Mouse (Mus musculus): ENCODE data around the gene Psmc5. TPM values are rescaled to one million over a fixed set of nuclear protein-coding genes. Genes with fewer than 3 reads are reported as not detected.

Psmc5 gene
- polyA plus RNA-seq, 1 experiment from 2014 or later = 396 TPM

- H3K4me2 ChIP-seq = no peak overlapping the region
- 84% methylated on average over 5 of the region's 5 CpGs for WGBS
- no peak for DNase-seq (ENCODE audit: low spot score, missing footprints)
- H3K4me3 ChIP-seq (ENCODE audit: low read depth, low read length) = no peak overlapping the region
- no peaks in the 10 kb centered on the region for H3K36me3 ChIP-seq (ENCODE audit: control insufficient read depth, insufficient read depth, low read length)
- no peaks in the 10 kb centered on the region for H3K27me3 ChIP-seq (ENCODE audit: control insufficient read depth, insufficient read depth, low read length)
- no peak overlapping the region for H3K27ac ChIP-seq (ENCODE audit: low read depth, low read length)
- no peaks in the 10 kb centered on the region for H3K9me3 ChIP-seq (ENCODE audit: control insufficient read depth, low read length)
- H3K4me1 ChIP-seq (ENCODE audit: control insufficient read depth, insufficient read depth, low read length) = no peaks in the 10 kb centered on the region
- H3K9ac ChIP-seq (ENCODE audit: low read length) = no peak overlapping the region
- no peak for ATAC-seq (ENCODE audit: low FRiP score)
Measured at GRCm38 (mm10) chr11:106307432-106307831, 51.5 kb downstream of the Psmc5 start.

- ATAC-seq (ENCODE audit: low FRiP score) (no peak), DNase-seq (ENCODE audit: low spot score, missing footprints) (peak; percentile 82)
- Histone ChIP-seq H3K9me3 (ENCODE audit: control insufficient read depth, low read length) (no peaks in the 10 kb centered on the region), H3K4me2 (no peak overlapping the region), H3K4me3 (ENCODE audit: low read depth, low read length) (no peak overlapping the region), H3K4me1 (ENCODE audit: control insufficient read depth, insufficient read depth, low read length) (no peaks in the 10 kb centered on the region), H3K9ac (ENCODE audit: low read length) (no peak overlapping the region), H3K36me3 (ENCODE audit: control insufficient read depth, insufficient read depth, low read length) (no peaks in the 10 kb centered on the region), H3K27me3 (ENCODE audit: control insufficient read depth, insufficient read depth, low read length) (no peaks in the 10 kb centered on the region), H3K27ac (ENCODE audit: low read depth, low read length) (no peak overlapping the region)
- 84% methylated on average over 11 of the region's 11 CpGs for WGBS
Measured at GRCm38 (mm10) chr11:106308162-106308561, 52.2 kb downstream of the Psmc5 start.

- H3K4me1 ChIP-seq (ENCODE audit: control insufficient read depth, insufficient read depth, low read length) = no peaks in the 10 kb centered on the region
- H3K36me3 ChIP-seq (ENCODE audit: control insufficient read depth, insufficient read depth, low read length) = no peaks in the 10 kb centered on the region
- no peak overlapping the region for H3K4me2 ChIP-seq
- H3K4me3 ChIP-seq (ENCODE audit: low read depth, low read length) = no peak overlapping the region
- 68% methylated on average over 5 of the region's 5 CpGs for WGBS
- no peak for DNase-seq (ENCODE audit: low spot score, missing footprints)
- H3K27ac ChIP-seq (ENCODE audit: low read depth, low read length) = no peak overlapping the region
- no peak for ATAC-seq (ENCODE audit: low FRiP score)
- no peaks in the 10 kb centered on the region for H3K27me3 ChIP-seq (ENCODE audit: control insufficient read depth, insufficient read depth, low read length)
- H3K9ac ChIP-seq (ENCODE audit: low read length) = no peak overlapping the region
- no peaks in the 10 kb centered on the region for H3K9me3 ChIP-seq (ENCODE audit: control insufficient read depth, low read length)
Measured at GRCm38 (mm10) chr11:106310123-106310522, 54.2 kb downstream of the Psmc5 start.

Other genes with a start within 250 kb of the Psmc5 start
- gene Kcnh6, start 248.0 kb upstream of the Psmc5 start, polyA plus RNA-seq (2014; fragmentation: Nextera tagmentation; extraction: Ambion mirVana) = 0.21 and 0.29 TPM in 2 replicates
- 72.7 and 76.1 TPM in 2 replicates for gene Dcaf7, start 219.3 kb upstream of the Psmc5 start, polyA plus RNA-seq (2014; fragmentation: Nextera tagmentation; extraction: Ambion mirVana)
- 10.5 and 11.1 TPM in 2 replicates for gene Taco1, start 190.1 kb upstream of the Psmc5 start, polyA plus RNA-seq (2014; fragmentation: Nextera tagmentation; extraction: Ambion mirVana)
- gene Map3k3, start 171.5 kb upstream of the Psmc5 start, polyA plus RNA-seq (2014; fragmentation: Nextera tagmentation; extraction: Ambion mirVana) = 14.9 and 16.8 TPM in 2 replicates
- gene Gm10840, start 95.3 kb upstream of the Psmc5 start, polyA plus RNA-seq (2014; fragmentation: Nextera tagmentation; extraction: Ambion mirVana) = not detected in 2 replicates
- 301 and 308 TPM in 2 replicates for gene Limd2, start 95.3 kb upstream of the Psmc5 start, polyA plus RNA-seq (2014; fragmentation: Nextera tagmentation; extraction: Ambion mirVana)
- 38.4 and 40.5 TPM in 2 replicates for gene Strada, start 54.0 kb upstream of the Psmc5 start, polyA plus RNA-seq (2014; fragmentation: Nextera tagmentation; extraction: Ambion mirVana)
- 74.1 and 76.4 TPM in 2 replicates for gene Ccdc47, start 39.8 kb upstream of the Psmc5 start, polyA plus RNA-seq (2014; fragmentation: Nextera tagmentation; extraction: Ambion mirVana)
- gene Ddx42, start 39.2 kb upstream of the Psmc5 start, polyA plus RNA-seq (2014; fragmentation: Nextera tagmentation; extraction: Ambion mirVana) = 105 and 110 TPM in 2 replicates
- gene Ftsj3, start 75 bp upstream of the Psmc5 start, polyA plus RNA-seq (2014; fragmentation: Nextera tagmentation; extraction: Ambion mirVana) = 67.3 and 71.4 TPM in 2 replicates
- 23.0 and 26.5 TPM in 2 replicates for gene Smarcd2, start 16.8 kb downstream of the Psmc5 start, polyA plus RNA-seq (2014; fragmentation: Nextera tagmentation; extraction: Ambion mirVana)
- 0.04 TPM in 2 replicates for gene Tcam1, start 20.5 kb downstream of the Psmc5 start, polyA plus RNA-seq (2014; fragmentation: Nextera tagmentation; extraction: Ambion mirVana)
- not detected in 2 replicates for gene Gh, start 45.7 kb downstream of the Psmc5 start, polyA plus RNA-seq (2014; fragmentation: Nextera tagmentation; extraction: Ambion mirVana)
- 1.2 and 1.8 TPM in 2 replicates for gene Cd79b, start 58.6 kb downstream of the Psmc5 start, polyA plus RNA-seq (2014; fragmentation: Nextera tagmentation; extraction: Ambion mirVana)
- not detected in 2 replicates for gene Scn4a, start 97.1 kb downstream of the Psmc5 start, polyA plus RNA-seq (2014; fragmentation: Nextera tagmentation; extraction: Ambion mirVana)
- gene Prr29, start 109.3 kb downstream of the Psmc5 start, polyA plus RNA-seq (2014; fragmentation: Nextera tagmentation; extraction: Ambion mirVana) = not detected in 2 replicates
- 15.8 and 16.9 TPM in 2 replicates for gene Icam2, start 131.9 kb downstream of the Psmc5 start, polyA plus RNA-seq (2014; fragmentation: Nextera tagmentation; extraction: Ambion mirVana)
- 4.6 and 5.5 TPM in 2 replicates for gene Ern1, start 231.7 kb downstream of the Psmc5 start, polyA plus RNA-seq (2014; fragmentation: Nextera tagmentation; extraction: Ambion mirVana)

All from midbrain, embryonic 11.5 days (tissue).